Mouse (Mus musculus) embryonic facial prominence, embryonic 15.5 days (tissue): ENCODE measurements around the gene Nfat5. TPM values are rescaled to one million over a fixed set of nuclear protein-coding genes. Genes with fewer than 3 reads are reported as not detected.

Experiments
- ATAC-seq: fragments of 200-750 bp; cut with Nextera tagmentation; 2 replicates; pipeline ENCODE4 v1.8.0; 2017; ENCODE audit warnings: low read depth, moderate TSS enrichment; ENCODE audit not compliant: insufficient number of reproducible peaks, low FRiP score, low TSS enrichment
- H3K27ac ChIP-seq: fragments of 300-500 bp; sonication (generic); replicated peaks from 2 replicates; pipeline ENCODE4 v1.5.1; 2015; ENCODE audit warnings: mild to moderate bottlenecking, inconsistent platforms
- H3K27me3 ChIP-seq: fragments of 300-500 bp; sonication (generic); 2 replicates; pipeline ENCODE4 v1.6.1; 2015; ENCODE audit warnings: inconsistent platforms
- H3K36me3 ChIP-seq: fragments of 300-500 bp; sonication (generic); 2 replicates; pipeline ENCODE4 v1.6.1; 2015; ENCODE audit warnings: mild to moderate bottlenecking, inconsistent platforms
- H3K4me1 ChIP-seq: fragments of 300-500 bp; sonication (generic); 2 replicates; pipeline ENCODE4 v1.6.1; 2015; ENCODE audit warnings: inconsistent platforms
- H3K4me2 ChIP-seq: fragments of 300-500 bp; sonication (generic); replicated peaks from 2 replicates; pipeline ENCODE4 v1.6.1; 2015; ENCODE audit warnings: mild to moderate bottlenecking, inconsistent platforms
- H3K4me3 ChIP-seq: fragments of 300-500 bp; sonication (generic); replicated peaks from 2 replicates; pipeline ENCODE4 v1.5.1; 2015; ENCODE audit warnings: mild to moderate bottlenecking, inconsistent platforms
- H3K9ac ChIP-seq: fragments of 300-500 bp; sonication (generic); 2 replicates; pipeline ENCODE4 v1.6.1; 2015; ENCODE audit warnings: inconsistent platforms
- H3K9me3 ChIP-seq: fragments of 300-500 bp; sonication (generic); replicated peaks from 2 replicates; pipeline ENCODE4 v1.6.1; 2016; ENCODE audit warnings: inconsistent platforms
- WGBS: fragments of 180-500 bp; shearing (Covaris S2); methylation state at CpG from one replicate; pipeline ENCODE4 v1.1.7; 2015; 5-methylcytosine and 5-hydroxymethylcytosine counted together
- polyA plus RNA-seq: library from polyadenylated mRNA; unstranded; fragments of >200 nt; fragmentation: Nextera tagmentation; extraction: Ambion mirVana; gene quantifications from 2 replicates; pipeline ENCODE4 v1.2.1, GENCODE M21; 2015

The Nfat5 gene
- polyA plus RNA-seq, 1 experiment from 2014 or later, result 19.0 TPM

GRCm38 (mm10) chr8:107425230-107425597 lies 131.9 kb downstream of the Nfat5 start:
- peak overlapping the region; percentile 68; the same call in 1 of the 2 replicates for H3K4me3 ChIP-seq
- no peaks in the 10 kb centered on the region for H3K27me3 ChIP-seq
- no peaks in the 10 kb centered on the region for H3K9me3 ChIP-seq
- H3K4me2 ChIP-seq, result peak overlapping the region; percentile 57; the same call in 1 of the 2 replicates
- H3K36me3 ChIP-seq, result peaks cover 19% of the 10 kb centered on the region
- H3K27ac ChIP-seq, result no peak overlapping the region
- ATAC-seq, result no peak
- 49% methylated on average over 8 of the region's 8 CpGs for WGBS
- no peak overlapping the region for H3K9ac ChIP-seq
- H3K4me1 ChIP-seq, result peaks cover 22% of the 10 kb centered on the region

Other genes starting within 250 kb of the Nfat5 start
- gene Pdf, start 244.9 kb upstream of the Nfat5 start, polyA plus RNA-seq, result 45.9 and 46.1 TPM in 2 replicates
- gene Cog8, start 236.8 kb upstream of the Nfat5 start, polyA plus RNA-seq, result 40.0 and 42.0 TPM in 2 replicates
- gene Nip7, start 236.6 kb upstream of the Nfat5 start, polyA plus RNA-seq, result 80.0 and 80.4 TPM in 2 replicates
- not detected in 2 replicates for gene Tmed6, start 227.8 kb upstream of the Nfat5 start, polyA plus RNA-seq
- gene Terf2, start 196.9 kb upstream of the Nfat5 start, polyA plus RNA-seq, result 18.9 and 20.1 TPM in 2 replicates
- gene Cyb5b, start 142.8 kb upstream of the Nfat5 start, polyA plus RNA-seq, result 66.7 and 67.5 TPM in 2 replicates
- gene Nqo1, start 109.7 kb downstream of the Nfat5 start, polyA plus RNA-seq, result 23.4 and 33.6 TPM in 2 replicates
- gene Nob1, start 131.6 kb downstream of the Nfat5 start, polyA plus RNA-seq, result 79.1 and 84.7 TPM in 2 replicates
- 65.0 and 84.3 TPM in 2 replicates for gene Wwp2, start 142.9 kb downstream of the Nfat5 start, polyA plus RNA-seq